Mouse (Mus musculus) hindbrain, embryonic 11.5 days (tissue): Measurements from ENCODE around the gene Papolb. TPM values are rescaled to one million over a fixed set of nuclear protein-coding genes. Genes with fewer than 3 reads are reported as not detected.

Source experiments
- ATAC-seq: fragments of 200-750 bp; cut with Nextera tagmentation; 2 replicates; pipeline ENCODE4 v1.8.0; 2017; ENCODE audit warnings: mild to moderate bottlenecking, moderate TSS enrichment, moderate library complexity; ENCODE audit not compliant: low FRiP score
- DNase-seq: peaks from one replicate; pipeline ENCODE4 v3.0.0-alpha.2; 2015; ENCODE audit warnings: low spot score
- H3K27ac ChIP-seq: fragments of 300-500 bp; sonication (generic); 2 replicates; pipeline ENCODE4 v1.5.1; 2014; ENCODE audit warnings: mild to moderate bottlenecking, low read depth, low read length
- H3K27me3 ChIP-seq: fragments of 300-500 bp; sonication (generic); 2 replicates; pipeline ENCODE4 v1.6.1; 2014; ENCODE audit warnings: mild to moderate bottlenecking, low read length, moderate library complexity, mixed read lengths; ENCODE audit not compliant: control insufficient read depth, insufficient read depth
- H3K36me3 ChIP-seq: fragments of 300-500 bp; sonication (generic); 2 replicates; pipeline ENCODE4 v1.6.1; 2014; ENCODE audit warnings: mild to moderate bottlenecking, low read length, moderate library complexity, mixed read lengths; ENCODE audit not compliant: control insufficient read depth, insufficient read depth
- H3K4me1 ChIP-seq: fragments of 300-500 bp; sonication (generic); replicated peaks from 2 replicates; pipeline ENCODE4 v1.6.1; 2014; ENCODE audit warnings: low read length, mixed read lengths; ENCODE audit not compliant: control insufficient read depth, insufficient read depth
- H3K4me2 ChIP-seq: fragments of 300-500 bp; sonication (generic); replicated peaks from 2 replicates; pipeline ENCODE4 v1.6.1; 2014; ENCODE audit warnings: mild to moderate bottlenecking, low read depth, low read length
- H3K4me3 ChIP-seq: fragments of 300-500 bp; sonication (generic); 2 replicates; pipeline ENCODE4 v1.5.1; 2014; ENCODE audit warnings: low read depth, low read length
- H3K9ac ChIP-seq: fragments of 300-500 bp; sonication (generic); 2 replicates; pipeline ENCODE4 v1.6.1; 2014; ENCODE audit warnings: low read depth, low read length
- H3K9me3 ChIP-seq: fragments of 300-500 bp; sonication (generic); 2 replicates; pipeline ENCODE4 v1.6.1; 2016; ENCODE audit warnings: low read length; ENCODE audit not compliant: control insufficient read depth
- WGBS: fragments of 180-500 bp; shearing (Covaris S2); extraction: QIAGEN DNeasy Blood & Tissue Kit; methylation state at CpG from one replicate; pipeline ENCODE4 v1.1.7; 2014; 5-methylcytosine and 5-hydroxymethylcytosine counted together
- polyA plus RNA-seq: library from polyadenylated mRNA; unstranded; fragments of >200 nt; fragmentation: Nextera tagmentation; extraction: Ambion mirVana; gene quantifications from 2 replicates; pipeline ENCODE4 v1.2.1, GENCODE M21; 2014

The Papolb gene
- polyA plus RNA-seq, 1 experiment from 2014 or later = 0.12 TPM

- H3K9ac ChIP-seq = no peak overlapping the region
- no peak overlapping the region for H3K27ac ChIP-seq
- no peak for ATAC-seq
- H3K27me3 ChIP-seq = no peaks in the 10 kb centered on the region
- H3K4me2 ChIP-seq = no peak overlapping the region
- no peaks in the 10 kb centered on the region for H3K9me3 ChIP-seq
- no peaks in the 10 kb centered on the region for H3K4me1 ChIP-seq
- WGBS = 74% methylated on average over 8 of the region's 8 CpGs
- DNase-seq = no peak
- H3K4me3 ChIP-seq = no peak overlapping the region
- no peaks in the 10 kb centered on the region for H3K36me3 ChIP-seq
These were observed 5.0 kb downstream of the Papolb start for GRCm38 (mm10) chr5:142524711-142525464.

- no peak overlapping the region for H3K27ac ChIP-seq
These were observed 8.5 kb downstream of the Papolb start for GRCm38 (mm10) chr5:142521195-142521866.

DNA sequence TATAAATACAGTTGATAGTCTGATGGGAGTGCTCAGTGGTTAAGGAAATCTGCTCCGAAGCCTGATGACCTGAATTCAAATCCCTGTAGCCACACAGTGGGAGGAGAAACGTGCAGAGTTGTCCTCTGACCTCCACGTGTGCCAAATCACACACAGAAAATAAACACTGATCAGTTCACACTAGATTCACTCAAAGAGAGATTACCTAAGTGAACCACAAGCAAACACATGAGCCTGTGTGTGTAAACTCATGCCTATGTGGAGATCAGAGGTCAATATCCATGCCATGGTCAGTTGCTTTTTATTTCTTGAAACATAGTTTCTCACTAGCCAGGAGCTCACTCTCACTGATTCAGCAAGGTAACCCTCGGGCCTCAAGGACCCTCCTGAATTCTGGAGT is 9.5 kb downstream of the Papolb start:
- ATAC-seq = no peak
- no peak overlapping the region for H3K4me3 ChIP-seq
- no peaks in the 10 kb centered on the region for H3K9me3 ChIP-seq
- H3K4me1 ChIP-seq = no peaks in the 10 kb centered on the region
- H3K4me2 ChIP-seq = no peak overlapping the region
- DNase-seq = no peak
- H3K36me3 ChIP-seq = no peaks in the 10 kb centered on the region
- no peak overlapping the region for H3K9ac ChIP-seq
- H3K27me3 ChIP-seq = no peaks in the 10 kb centered on the region
- 84% methylated on average over 4 of the region's 4 CpGs for WGBS
- no peak overlapping the region for H3K27ac ChIP-seq

More at GRCm38 (mm10) chr5:142521195-142521866, 8.5 kb downstream of the Papolb start:
- DNase-seq = no peak
- 87% methylated on average over 11 of the region's 11 CpGs for WGBS
- Histone ChIP-seq H3K4me1 (no peaks in the 10 kb centered on the region), H3K9me3 (no peaks in the 10 kb centered on the region), H3K9ac (no peak overlapping the region), H3K36me3 (no peaks in the 10 kb centered on the region), H3K4me2 (no peak overlapping the region), H3K4me3 (no peak overlapping the region), H3K27me3 (no peaks in the 10 kb centered on the region)
- ATAC-seq = no peak

DNA sequence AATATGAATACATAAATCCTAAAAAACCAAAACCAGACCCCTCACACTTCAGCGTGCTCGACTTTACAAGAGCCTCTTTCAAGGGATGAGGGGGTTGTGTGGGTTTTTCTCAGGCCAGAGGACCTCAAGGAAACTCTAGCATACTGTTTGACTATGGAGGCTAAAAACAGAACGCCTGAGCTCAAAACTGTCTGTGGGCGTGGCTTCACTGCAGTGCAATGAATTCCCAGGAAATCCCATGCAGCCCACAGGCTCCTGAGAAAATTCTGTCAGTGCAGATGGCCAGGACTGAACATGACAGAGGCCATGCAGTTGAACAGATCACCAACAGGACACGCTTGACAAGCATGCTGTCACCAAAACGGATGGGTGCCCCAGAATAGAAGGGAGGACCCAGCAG is 10.9 kb downstream of the Papolb start:
- no peak overlapping the region for H3K4me2 ChIP-seq
- ATAC-seq (no peak), DNase-seq (no peak)
- WGBS = 69% methylated on average over 6 of the region's 6 CpGs
- no peak overlapping the region for H3K4me3 ChIP-seq
- H3K9me3 ChIP-seq = no peaks in the 10 kb centered on the region
- H3K9ac ChIP-seq = no peak overlapping the region
- H3K36me3 ChIP-seq = no peaks in the 10 kb centered on the region
- no peaks in the 10 kb centered on the region for H3K4me1 ChIP-seq
- no peak overlapping the region for H3K27ac ChIP-seq
- no peaks in the 10 kb centered on the region for H3K27me3 ChIP-seq

DNA sequence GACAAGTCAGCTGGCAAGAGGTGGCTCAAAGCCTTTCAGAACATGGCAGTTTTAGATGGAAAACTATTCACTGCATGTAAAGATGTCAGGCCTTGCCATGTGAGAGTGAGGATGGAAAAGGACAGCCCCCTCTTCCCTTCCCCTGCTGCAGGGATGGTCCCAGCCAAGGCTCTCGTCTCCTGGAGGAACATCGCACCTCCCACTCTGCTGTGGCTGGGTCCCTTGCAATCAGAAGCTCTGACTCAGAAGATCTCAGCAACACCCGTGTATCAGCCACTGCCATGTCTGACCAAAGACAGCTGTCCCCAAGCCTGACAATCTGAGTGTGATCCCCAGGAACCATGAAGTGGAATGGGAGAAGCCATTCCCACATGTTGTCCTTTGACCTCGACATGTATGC is 17.8 kb downstream of the Papolb start:
- Histone ChIP-seq H3K4me2 (no peak overlapping the region), H3K36me3 (no peaks in the 10 kb centered on the region), H3K9ac (no peak overlapping the region), H3K27ac (no peak overlapping the region), H3K27me3 (no peaks in the 10 kb centered on the region), H3K9me3 (no peaks in the 10 kb centered on the region), H3K4me3 (no peak overlapping the region), H3K4me1 (peaks cover 5% of the 10 kb centered on the region)
- DNase-seq = no peak
- ATAC-seq = no peak
- 84% methylated on average over 4 of the region's 4 CpGs for WGBS

GRCm38 (mm10) chr5:142510061-142510414 is 19.8 kb downstream of the Papolb start:
- no peak overlapping the region for H3K27ac ChIP-seq
- 70% methylated on average over 7 of the region's 7 CpGs for WGBS
- H3K9me3 ChIP-seq = no peaks in the 10 kb centered on the region
- ATAC-seq (no peak), DNase-seq (no peak)
- H3K4me2 ChIP-seq = no peak overlapping the region
- no peaks in the 10 kb centered on the region for H3K36me3 ChIP-seq
- no peak overlapping the region for H3K4me3 ChIP-seq
- H3K4me1 ChIP-seq = peaks cover 5% of the 10 kb centered on the region
- no peak overlapping the region for H3K9ac ChIP-seq
- H3K27me3 ChIP-seq = no peaks in the 10 kb centered on the region

DNA sequence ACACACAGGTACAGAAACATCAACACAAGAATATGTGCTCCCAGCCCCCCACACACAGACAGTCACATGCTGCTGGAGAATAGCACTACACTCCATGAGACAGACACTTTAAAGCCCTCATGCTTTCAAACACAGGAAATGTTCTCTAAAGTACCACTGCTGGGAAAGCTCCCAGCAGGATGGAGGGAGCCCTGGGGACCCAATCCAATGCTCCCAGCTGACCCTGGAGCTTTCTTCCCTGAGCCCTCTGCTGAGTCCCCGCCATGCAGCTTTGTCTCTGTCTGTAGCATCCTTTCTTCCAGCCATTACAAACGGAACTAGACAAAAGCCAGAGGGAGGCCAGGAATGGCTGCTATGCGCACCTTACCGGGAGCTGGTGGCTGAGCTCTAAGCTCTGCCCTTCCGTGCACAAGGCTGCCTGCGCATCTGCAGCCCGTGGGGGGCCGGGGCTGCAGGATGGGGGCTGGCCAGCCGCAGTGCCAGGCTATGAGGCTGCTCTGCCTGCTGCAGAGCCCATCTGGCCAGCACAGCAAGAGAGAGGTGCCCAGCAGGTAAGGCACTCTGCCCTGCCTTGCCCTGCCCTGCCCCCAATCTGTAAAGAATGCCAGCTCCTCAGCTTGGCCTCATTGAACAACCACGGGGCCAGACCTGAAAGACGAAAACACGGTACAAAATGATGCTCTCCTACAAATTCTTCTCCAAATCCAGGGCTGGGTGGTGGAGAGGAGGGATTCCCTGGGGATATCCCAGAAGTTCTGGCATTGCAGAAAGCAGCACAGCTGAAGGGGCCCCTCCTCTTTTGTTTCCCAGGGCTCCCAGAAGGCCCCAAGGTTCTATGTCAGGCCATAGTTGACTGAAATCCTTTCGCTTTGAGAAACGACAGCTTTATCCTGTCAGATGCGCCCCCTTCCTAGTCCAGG is 20.5 kb downstream of the Papolb start:
- Histone ChIP-seq H3K36me3 (no peaks in the 10 kb centered on the region), H3K27me3 (no peaks in the 10 kb centered on the region), H3K4me1 (peaks cover 5% of the 10 kb centered on the region), H3K9ac (peak overlapping the region; percentile 52), H3K4me3 (no peak overlapping the region), H3K4me2 (peak overlapping the region; percentile 20; the same call in 1 of the 2 replicates), H3K27ac (peak overlapping the region; percentile 39; the same call in 1 of the 2 replicates), H3K9me3 (no peaks in the 10 kb centered on the region)
- 10% methylated on average over 15 of the region's 15 CpGs for WGBS
- no peak for ATAC-seq
- DNase-seq = peak; percentile 35

- Histone ChIP-seq H3K27me3 (no peaks in the 10 kb centered on the region), H3K4me1 (peaks cover 5% of the 10 kb centered on the region), H3K4me2 (no peak overlapping the region), H3K9me3 (no peaks in the 10 kb centered on the region), H3K27ac (no peak overlapping the region), H3K9ac (no peak overlapping the region), H3K36me3 (no peaks in the 10 kb centered on the region), H3K4me3 (no peak overlapping the region)
- ATAC-seq (no peak), DNase-seq (no peak)
- 77% methylated on average over 3 of the region's 3 CpGs for WGBS
These were observed 24.0 kb downstream of the Papolb start for GRCm38 (mm10) chr5:142505695-142506423.
